Mouse (Mus musculus): ENCODE data around the gene Hs3st4. TPM values are rescaled to one million over a fixed set of nuclear protein-coding genes. Genes with fewer than 3 reads are reported as not detected.

Hs3st4 gene
- polyA plus RNA-seq, 1 experiment from 2014 or later: 0.06 TPM

DNA sequence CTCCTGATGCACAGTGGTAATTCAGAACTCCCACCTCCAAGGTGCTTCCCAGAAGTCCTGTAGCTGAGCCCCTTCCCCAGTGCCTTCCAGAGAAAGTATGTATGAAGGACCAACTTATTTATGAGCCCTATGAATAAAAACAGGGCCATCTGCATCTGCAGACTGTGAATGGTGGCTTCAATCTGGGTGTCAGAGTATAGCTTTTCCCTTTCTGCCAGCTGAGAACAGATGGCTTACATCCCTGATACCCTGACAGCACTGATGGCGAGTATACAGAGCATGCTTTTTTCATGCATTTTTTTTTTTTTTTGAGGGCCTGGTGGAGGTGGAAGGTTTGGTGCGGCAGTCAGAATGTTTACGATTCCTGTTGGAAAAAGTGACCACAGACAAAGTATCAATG lies 375.4 kb downstream of the Hs3st4 start:
- DNase-seq (ENCODE audit: low spot score) (no peak), ATAC-seq (ENCODE audit: low FRiP score, low TSS enrichment) (no peak)
- no peak overlapping the region for H3K9ac ChIP-seq (ENCODE audit: low read length)
- H3K36me3 ChIP-seq (ENCODE audit: control insufficient read depth, insufficient read depth, low read length): no peaks in the 10 kb centered on the region
- no peaks in the 10 kb centered on the region for H3K27me3 ChIP-seq (ENCODE audit: control insufficient read depth, insufficient read depth, low read length)
- no peaks in the 10 kb centered on the region for H3K4me1 ChIP-seq (replicated peaks; ENCODE audit: control insufficient read depth, insufficient read depth)
- H3K9me3 ChIP-seq (ENCODE audit: control insufficient read depth, low read length): no peaks in the 10 kb centered on the region
- H3K4me2 ChIP-seq (replicated peaks; ENCODE audit: low read depth): no peak overlapping the region
- no peak overlapping the region for H3K4me3 ChIP-seq (ENCODE audit: low read depth, low read length)
- TF ChIP-seq CTCF (IDR thresholded peaks at IDR 0.05; ENCODE audit: low read depth) (no peak), EP300 (optimal IDR thresholded peaks at IDR 0.05) (no peak)
- H3K27ac ChIP-seq (replicated peaks): no peak overlapping the region
- 43% methylated on average over 3 of the region's 3 CpGs for WGBS

GRCm38 (mm10) chr7:124359836-124360235 lies 377.2 kb downstream of the Hs3st4 start:
- H3K9ac ChIP-seq (ENCODE audit: low read length): no peak overlapping the region
- no peak overlapping the region for H3K4me2 ChIP-seq (replicated peaks; ENCODE audit: low read depth)
- ATAC-seq (ENCODE audit: low FRiP score, low TSS enrichment): no peak
- DNase-seq (ENCODE audit: low spot score): no peak
- TF ChIP-seq CTCF (IDR thresholded peaks at IDR 0.05; ENCODE audit: low read depth) (no peak), EP300 (optimal IDR thresholded peaks at IDR 0.05) (no peak)
- no peaks in the 10 kb centered on the region for H3K36me3 ChIP-seq (ENCODE audit: control insufficient read depth, insufficient read depth, low read length)
- 69% methylated on average over 4 of the region's 4 CpGs for WGBS
- no peak overlapping the region for H3K27ac ChIP-seq (replicated peaks)
- no peaks in the 10 kb centered on the region for H3K9me3 ChIP-seq (ENCODE audit: control insufficient read depth, low read length)
- H3K4me1 ChIP-seq (replicated peaks; ENCODE audit: control insufficient read depth, insufficient read depth): no peaks in the 10 kb centered on the region
- no peaks in the 10 kb centered on the region for H3K27me3 ChIP-seq (ENCODE audit: control insufficient read depth, insufficient read depth, low read length)
- no peak overlapping the region for H3K4me3 ChIP-seq (ENCODE audit: low read depth, low read length)

DNA sequence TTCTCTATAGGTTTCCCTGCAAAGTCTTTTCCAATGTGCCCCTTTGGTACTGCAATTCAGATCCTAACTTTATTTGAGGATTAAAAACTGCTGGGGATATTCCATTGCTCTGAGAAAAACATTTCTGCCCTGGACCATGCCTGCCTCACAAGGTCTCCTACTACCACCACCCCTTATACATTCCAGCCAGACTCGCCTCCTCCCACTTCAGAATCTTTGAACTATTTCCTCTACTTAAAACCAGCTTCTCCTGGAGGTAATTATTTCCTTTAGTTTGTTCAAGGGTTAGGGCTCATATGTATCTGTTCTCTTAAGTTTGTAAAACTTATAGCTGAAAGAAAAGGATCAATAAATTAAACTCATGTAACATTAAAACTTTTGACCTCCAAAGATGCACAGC lies 389.6 kb downstream of the Hs3st4 start:
- no peaks in the 10 kb centered on the region for H3K9me3 ChIP-seq (ENCODE audit: control insufficient read depth, low read length)
- no peaks in the 10 kb centered on the region for H3K4me1 ChIP-seq (replicated peaks; ENCODE audit: control insufficient read depth, insufficient read depth)
- TF ChIP-seq CTCF (IDR thresholded peaks at IDR 0.05; ENCODE audit: low read depth) (no peak), EP300 (optimal IDR thresholded peaks at IDR 0.05) (no peak)
- H3K9ac ChIP-seq (ENCODE audit: low read length): no peak overlapping the region
- H3K27ac ChIP-seq (replicated peaks): no peak overlapping the region
- DNase-seq (ENCODE audit: low spot score): no peak
- H3K27me3 ChIP-seq (ENCODE audit: control insufficient read depth, insufficient read depth, low read length): no peaks in the 10 kb centered on the region
- H3K36me3 ChIP-seq (ENCODE audit: control insufficient read depth, insufficient read depth, low read length): no peaks in the 10 kb centered on the region
- no peak overlapping the region for H3K4me3 ChIP-seq (ENCODE audit: low read depth, low read length)
- ATAC-seq (ENCODE audit: low FRiP score, low TSS enrichment): no peak
- 49% methylated on average over 1 of the region's 1 CpGs for WGBS
- no peak overlapping the region for H3K4me2 ChIP-seq (replicated peaks; ENCODE audit: low read depth)

DNA sequence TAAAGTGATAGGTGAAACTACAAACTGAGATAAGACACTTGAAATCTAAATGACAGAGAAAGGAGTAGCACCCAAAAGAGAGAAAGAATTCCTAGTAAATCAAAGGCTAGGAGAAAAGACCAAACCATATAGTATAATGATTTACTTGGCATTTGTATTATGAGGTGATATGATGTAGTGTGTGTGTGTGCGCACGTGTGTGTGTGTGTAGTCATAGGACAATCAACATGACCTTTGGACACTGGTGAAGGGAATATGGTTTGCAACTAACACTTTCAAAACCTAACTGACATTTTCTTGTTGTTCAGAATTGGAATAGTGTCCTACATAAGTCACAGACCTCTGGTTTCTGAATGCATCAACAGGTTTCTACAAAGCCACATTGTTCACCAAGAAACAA lies 390.0 kb downstream of the Hs3st4 start:
- WGBS: 56% methylated on average over 2 of the region's 2 CpGs
- no peaks in the 10 kb centered on the region for H3K36me3 ChIP-seq (ENCODE audit: control insufficient read depth, insufficient read depth, low read length)
- H3K9ac ChIP-seq (ENCODE audit: low read length): no peak overlapping the region
- ATAC-seq (ENCODE audit: low FRiP score, low TSS enrichment): peak; percentile 71; the same call in 1 of the 2 replicates
- H3K9me3 ChIP-seq (ENCODE audit: control insufficient read depth, low read length): no peaks in the 10 kb centered on the region
- no peak overlapping the region for H3K4me2 ChIP-seq (replicated peaks; ENCODE audit: low read depth)
- TF ChIP-seq CTCF (IDR thresholded peaks at IDR 0.05; ENCODE audit: low read depth): no peak
- TF ChIP-seq EP300 (optimal IDR thresholded peaks at IDR 0.05): no peak
- H3K27ac ChIP-seq (replicated peaks): no peak overlapping the region
- no peaks in the 10 kb centered on the region for H3K27me3 ChIP-seq (ENCODE audit: control insufficient read depth, insufficient read depth, low read length)
- no peak overlapping the region for H3K4me3 ChIP-seq (ENCODE audit: low read depth, low read length)
- H3K4me1 ChIP-seq (replicated peaks; ENCODE audit: control insufficient read depth, insufficient read depth): no peaks in the 10 kb centered on the region
- DNase-seq (ENCODE audit: low spot score): peak; percentile 18

GRCm38 (mm10) chr7:124383489-124383888 lies 400.8 kb downstream of the Hs3st4 start:
- H3K4me3 ChIP-seq (ENCODE audit: low read depth, low read length): no peak overlapping the region
- H3K4me2 ChIP-seq (replicated peaks; ENCODE audit: low read depth): no peak overlapping the region
- H3K27ac ChIP-seq (replicated peaks): no peak overlapping the region
- 33% methylated on average over 4 of the region's 4 CpGs for WGBS
- no peaks in the 10 kb centered on the region for H3K36me3 ChIP-seq (ENCODE audit: control insufficient read depth, insufficient read depth, low read length)
- no peaks in the 10 kb centered on the region for H3K4me1 ChIP-seq (replicated peaks; ENCODE audit: control insufficient read depth, insufficient read depth)
- H3K9me3 ChIP-seq (ENCODE audit: control insufficient read depth, low read length): no peaks in the 10 kb centered on the region
- TF ChIP-seq EP300 (optimal IDR thresholded peaks at IDR 0.05): no peak
- TF ChIP-seq CTCF (IDR thresholded peaks at IDR 0.05; ENCODE audit: low read depth): peak; percentile 71
- H3K27me3 ChIP-seq (ENCODE audit: control insufficient read depth, insufficient read depth, low read length): no peaks in the 10 kb centered on the region
- no peak overlapping the region for H3K9ac ChIP-seq (ENCODE audit: low read length)
- no peak for DNase-seq (ENCODE audit: low spot score)
- ATAC-seq (ENCODE audit: low FRiP score, low TSS enrichment): no peak

- no peaks in the 10 kb centered on the region for H3K9me3 ChIP-seq (ENCODE audit: control insufficient read depth, low read length)
- ATAC-seq (ENCODE audit: low FRiP score, low TSS enrichment): no peak
- no peak overlapping the region for H3K4me3 ChIP-seq (ENCODE audit: low read depth, low read length)
- H3K27me3 ChIP-seq (ENCODE audit: control insufficient read depth, insufficient read depth, low read length): no peaks in the 10 kb centered on the region
- H3K27ac ChIP-seq (replicated peaks): no peak overlapping the region
- no peak overlapping the region for H3K9ac ChIP-seq (ENCODE audit: low read length)
- H3K4me1 ChIP-seq (replicated peaks; ENCODE audit: control insufficient read depth, insufficient read depth): no peaks in the 10 kb centered on the region
- DNase-seq (ENCODE audit: low spot score): no peak
- no peak for TF ChIP-seq EP300 (optimal IDR thresholded peaks at IDR 0.05)
- TF ChIP-seq CTCF (IDR thresholded peaks at IDR 0.05; ENCODE audit: low read depth): no peak
- no peaks in the 10 kb centered on the region for H3K36me3 ChIP-seq (ENCODE audit: control insufficient read depth, insufficient read depth, low read length)
- no peak overlapping the region for H3K4me2 ChIP-seq (replicated peaks; ENCODE audit: low read depth)
Observed at GRCm38 (mm10) chr7:124399184-124399583, 416.5 kb downstream of the Hs3st4 start.
